Mouse (Mus musculus) right cerebral cortex, postnatal 4 days (tissue): Measurements from ENCODE around the gene Sct.

Experiments used
- DNase-seq: peaks from one replicate; pipeline ENCODE4 v3.0.0-alpha.2; 2022

The Sct gene

DNA sequence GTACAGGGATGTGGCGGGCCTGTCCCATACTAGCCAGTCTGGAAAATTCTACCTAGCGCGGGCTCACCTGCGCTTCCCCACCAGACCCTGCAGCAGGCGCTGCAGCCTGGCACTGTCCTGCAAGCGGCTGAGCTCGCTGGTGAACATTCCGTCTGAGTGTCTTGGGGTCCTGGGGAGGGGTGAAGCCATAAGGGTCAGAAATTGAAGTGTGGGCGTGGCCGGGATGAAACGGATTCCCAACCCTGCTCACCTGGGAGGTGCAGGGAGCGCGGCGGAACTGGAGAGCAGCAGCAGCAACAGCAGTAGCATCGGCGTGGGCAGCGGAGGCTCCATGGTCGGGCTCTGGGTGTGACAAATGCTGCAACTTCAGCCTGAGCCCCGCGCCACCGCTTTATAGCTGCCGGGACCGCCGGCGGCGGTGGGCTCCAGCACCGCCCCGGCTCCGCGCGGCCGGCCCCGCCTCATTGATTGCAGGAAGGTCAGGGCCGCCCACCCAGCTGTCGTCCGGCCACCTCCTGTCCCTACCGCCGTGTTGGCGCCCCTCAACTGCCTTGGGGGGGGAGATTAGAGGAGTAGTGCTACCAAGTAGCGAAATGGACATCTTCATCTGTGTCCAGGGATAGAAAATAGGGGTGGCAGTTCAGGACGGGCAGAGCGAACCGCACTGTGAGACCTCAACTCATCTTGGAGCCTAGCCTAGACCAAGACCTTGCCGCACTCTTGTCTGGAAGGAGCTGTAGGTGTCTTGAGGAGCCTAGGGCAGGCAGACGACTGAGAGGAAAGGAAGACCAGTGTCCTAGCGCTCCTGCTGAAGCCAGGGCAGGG lies at the start of gene Sct:
Sct (minus strand) TSS at position 368 of the 825 bp plus-strand sequence.
- DNase-seq: peak; percentile 47

DNA sequence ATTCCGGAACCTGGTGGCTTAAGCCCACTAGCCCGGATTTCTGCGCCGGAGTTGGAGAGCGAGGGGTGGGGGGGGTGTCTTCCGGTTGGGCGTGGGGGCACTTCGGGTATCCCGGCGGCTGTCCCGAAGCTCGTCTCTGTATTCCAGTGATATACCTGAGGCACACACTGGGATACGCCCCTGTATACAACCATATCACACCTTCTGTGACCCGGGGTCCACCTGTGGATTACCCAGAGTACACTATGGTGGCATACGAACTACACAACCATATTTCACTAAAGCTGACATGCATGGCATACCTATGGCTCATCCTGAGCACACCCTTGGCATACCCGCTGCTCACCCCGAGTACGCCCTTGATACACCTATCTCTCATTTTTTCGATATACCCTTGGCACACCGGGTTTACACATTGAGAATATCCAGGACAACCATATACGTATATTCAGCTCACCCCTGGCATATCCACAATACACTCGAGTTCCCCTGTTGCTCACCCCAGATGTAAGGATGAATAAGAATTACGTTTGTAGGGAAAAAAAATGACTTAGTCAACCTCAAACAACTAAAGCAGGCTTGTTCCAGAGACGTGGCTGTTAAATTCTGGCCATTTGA lies 49.5 kb upstream of the Sct start:
- no peak for DNase-seq

DNA sequence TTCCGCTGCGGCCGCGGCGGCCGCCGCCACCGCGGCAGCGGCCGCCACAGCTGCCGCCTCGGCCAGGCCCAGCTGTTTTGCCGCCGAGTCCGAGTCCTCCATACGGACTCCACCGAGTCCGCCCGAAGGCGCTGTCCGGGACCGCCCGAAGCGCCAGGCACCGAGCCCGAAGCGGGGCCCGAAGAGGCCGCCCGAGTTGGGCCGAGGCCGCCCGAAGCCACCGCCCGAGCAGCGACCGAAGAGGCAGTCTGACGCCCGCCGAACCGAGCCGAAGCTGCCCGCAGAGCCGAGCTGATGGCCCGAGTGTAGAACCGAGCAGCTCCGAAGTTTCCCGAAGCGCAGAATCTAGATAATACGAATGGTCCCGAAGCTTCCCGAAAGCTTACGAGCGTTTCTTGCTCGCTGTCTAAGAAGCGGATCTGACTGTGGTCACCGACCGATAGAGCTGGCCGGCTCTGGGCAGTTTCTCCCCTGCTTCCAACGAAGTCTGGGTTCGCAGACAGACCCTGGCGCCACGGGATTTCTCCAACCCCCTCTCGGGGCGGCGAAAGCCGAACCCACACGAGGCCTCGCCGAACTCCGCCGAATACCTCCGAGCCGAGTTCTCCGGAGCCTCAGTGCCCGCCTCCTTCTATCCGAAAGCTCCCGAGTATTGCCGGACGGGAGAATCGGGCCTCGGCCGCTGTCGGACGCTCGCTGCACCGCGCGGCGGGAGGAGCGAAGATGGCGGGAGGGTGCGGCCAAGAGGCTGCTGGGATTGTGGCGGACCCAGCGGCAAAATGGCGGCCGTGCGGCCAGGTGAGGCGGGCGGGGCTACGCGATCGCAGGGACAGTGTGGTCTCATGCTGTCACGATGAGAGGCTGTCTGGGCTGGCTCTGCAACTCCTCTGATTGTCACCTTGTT lies 48.8 kb upstream of the Sct start, which contains the start of the genes Deaf1 and Tmem80:
Deaf1 (minus strand) TSS at position 222 of the 904 bp plus-strand sequence.
Tmem80 (plus strand) TSS at position 271 of the 904 bp plus-strand sequence.
- peak; percentile 100 for DNase-seq

GRCm38 (mm10) chr7:141326546-141327446 lies 47.9 kb upstream of the Sct start:
- no peak for DNase-seq

DNA sequence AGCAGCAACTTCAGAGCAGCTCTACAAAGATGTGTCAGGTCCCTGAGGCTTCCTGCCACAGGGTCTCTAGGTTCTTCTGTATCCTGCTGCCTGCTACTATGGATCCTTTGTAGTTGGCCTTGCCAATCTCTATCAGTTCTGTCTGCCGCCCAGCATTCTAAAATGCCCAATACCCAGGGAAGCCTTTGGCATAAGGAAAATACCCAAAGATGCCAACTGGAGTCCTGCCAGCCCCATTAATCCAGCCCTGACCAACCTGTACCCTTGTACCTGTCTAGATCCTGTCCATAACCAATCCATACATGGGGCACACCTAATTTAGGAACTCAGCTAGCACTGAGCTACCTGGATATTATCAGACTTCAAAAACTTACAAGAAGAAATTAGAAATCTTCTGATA lies 45.8 kb upstream of the Sct start:
- no peak for DNase-seq

DNA sequence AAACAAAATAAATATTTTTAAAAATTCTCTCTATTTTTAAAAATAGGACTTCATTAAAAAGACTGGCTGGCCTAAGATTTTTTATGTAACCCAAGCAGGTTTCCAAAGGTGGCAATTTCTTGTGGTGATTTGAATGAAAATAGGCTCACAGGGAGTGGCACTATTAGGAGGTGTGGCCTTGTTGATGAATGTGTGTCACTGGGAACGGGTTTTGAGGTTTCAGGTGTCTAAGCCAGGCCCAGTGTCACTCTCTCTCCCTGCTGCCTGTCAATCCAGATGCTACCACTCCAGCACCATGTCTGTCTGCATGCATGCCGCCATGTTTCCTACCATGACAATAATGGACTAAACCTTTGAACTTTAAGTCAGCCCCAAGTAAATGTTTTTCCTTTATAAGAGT lies 40.5 kb upstream of the Sct start:
- no peak for DNase-seq

GRCm38 (mm10) chr7:141317619-141318132 lies 38.7 kb upstream of the Sct start:
- no peak for DNase-seq

DNA sequence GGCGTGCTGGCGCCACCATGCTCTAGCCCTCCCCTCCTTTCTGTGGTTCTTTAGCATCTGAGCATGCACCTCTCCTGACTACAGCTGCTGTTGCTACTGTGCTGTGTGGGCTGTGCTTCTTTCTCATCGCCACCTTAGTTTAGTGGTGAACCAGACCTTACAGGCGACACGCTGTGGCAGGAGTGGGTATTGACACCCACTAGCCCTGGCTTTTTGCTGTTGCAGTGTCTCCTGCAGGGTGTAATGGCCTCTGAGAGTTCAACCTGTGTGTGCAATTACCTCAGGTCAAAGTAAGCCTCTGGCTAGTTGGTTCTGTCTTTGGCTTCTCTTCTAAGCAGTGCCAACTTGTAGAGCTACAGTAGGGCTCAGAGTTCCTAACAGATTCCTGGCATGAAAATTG lies 37.0 kb upstream of the Sct start:
- DNase-seq: no peak

DNA sequence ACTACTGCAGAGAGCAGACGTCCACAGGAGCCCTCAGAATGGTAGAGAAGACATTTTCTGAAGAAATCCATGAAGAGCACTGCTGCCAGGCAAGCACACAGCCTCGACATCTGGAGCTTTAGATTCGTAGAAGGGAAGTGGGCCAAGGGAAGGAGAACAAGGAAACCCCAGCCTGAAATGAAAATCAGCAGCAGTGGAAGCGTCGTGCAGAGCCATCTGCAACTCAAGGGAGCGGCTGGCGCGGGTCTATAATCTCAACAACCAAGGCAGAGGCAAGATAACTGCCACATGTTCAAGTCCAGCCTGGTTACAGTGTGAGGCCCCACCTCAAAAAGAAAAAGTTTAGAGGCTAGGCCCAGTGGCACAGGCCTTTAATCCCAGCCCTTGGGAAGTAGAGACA lies 36.1 kb upstream of the Sct start:
- DNase-seq: no peak

DNA sequence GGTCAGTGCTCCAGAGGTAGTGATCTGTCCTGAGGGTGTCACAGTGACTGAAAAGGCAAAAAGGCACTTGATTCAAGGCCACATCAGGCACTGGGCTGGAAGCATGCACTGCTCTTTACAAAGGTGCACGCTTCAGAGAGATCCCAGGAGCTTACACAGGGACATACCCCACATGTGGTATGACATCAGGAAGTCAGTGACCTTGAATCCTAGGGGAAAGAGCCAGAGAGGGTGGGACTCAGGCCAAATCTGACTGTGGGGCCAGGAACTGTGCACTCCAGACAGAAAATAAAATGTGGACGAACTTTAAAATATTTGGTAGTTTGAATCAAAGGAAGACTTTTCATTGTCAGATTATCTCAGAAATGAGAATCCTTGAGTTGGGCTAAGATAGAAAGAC lies 35.5 kb upstream of the Sct start:
- DNase-seq: no peak

DNA sequence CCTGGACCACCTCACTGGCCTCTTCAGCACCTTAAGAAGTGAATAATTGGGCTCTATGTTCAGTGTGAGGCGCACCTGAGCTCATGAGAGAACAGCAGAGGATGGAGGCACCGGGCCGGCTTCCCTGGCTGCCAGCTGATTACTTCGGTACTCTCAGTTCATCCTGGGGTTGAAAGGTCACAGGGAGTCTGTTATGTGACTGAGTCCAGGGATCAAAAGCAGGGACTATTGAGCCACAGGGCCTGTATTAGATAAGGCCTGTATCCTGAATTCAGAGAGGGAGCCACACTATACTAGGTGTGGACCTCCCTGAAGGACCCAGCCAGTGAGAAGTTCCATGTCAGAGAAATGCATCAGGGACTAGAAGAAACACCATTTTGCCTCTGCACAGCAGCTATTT lies 25.6 kb upstream of the Sct start:
- no peak for DNase-seq

DNA sequence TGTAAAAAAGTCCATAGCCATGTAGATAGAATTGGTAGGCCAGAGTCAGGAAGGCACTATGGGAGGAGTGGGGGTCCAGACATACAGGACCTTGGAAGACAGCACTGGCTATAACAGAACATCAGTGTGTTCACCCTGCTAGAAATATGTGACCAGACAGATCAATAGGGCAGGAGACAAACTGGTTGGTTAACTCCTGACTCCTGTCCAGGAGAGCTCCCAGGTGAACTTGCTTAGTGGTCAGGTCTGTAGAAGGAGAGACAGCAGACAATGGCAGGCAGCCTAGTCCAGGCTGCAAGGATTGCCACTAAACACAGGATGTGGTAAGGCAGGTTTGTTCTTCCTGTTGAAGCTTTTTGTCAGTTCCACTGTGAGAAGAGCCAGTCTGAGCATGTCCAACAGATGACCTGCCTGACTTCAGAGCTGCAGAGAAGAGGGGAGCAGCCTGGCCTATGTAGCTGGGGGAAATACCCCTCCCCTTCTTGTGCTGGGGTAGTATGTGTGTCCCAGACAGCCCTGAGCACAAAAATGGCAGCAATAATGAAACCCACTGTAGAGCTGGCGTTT lies 23.9 kb upstream of the Sct start:
- DNase-seq: no peak

DNA sequence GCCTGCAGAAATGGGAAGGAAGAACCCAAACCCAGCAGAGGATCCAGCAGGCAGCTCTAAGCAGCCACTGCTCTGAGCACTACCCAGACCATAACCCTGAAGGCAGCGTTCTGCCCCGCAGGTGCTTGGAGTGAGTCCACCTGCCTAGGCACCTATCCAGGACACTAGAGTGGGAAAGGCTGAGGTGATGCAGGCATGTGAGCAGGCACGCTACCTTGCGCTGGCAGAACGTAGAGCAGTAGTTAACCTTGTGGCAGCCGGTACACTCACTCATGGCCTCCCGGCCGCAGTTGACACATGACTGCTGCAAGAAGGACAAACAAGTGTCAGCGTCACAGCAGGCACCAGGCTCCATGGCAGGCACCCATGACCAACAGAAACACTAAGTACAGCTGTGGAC lies 22.5 kb upstream of the Sct start:
- no peak for DNase-seq

GRCm38 (mm10) chr7:141299175-141299574 lies 20.2 kb upstream of the Sct start:
- no peak for DNase-seq

DNA sequence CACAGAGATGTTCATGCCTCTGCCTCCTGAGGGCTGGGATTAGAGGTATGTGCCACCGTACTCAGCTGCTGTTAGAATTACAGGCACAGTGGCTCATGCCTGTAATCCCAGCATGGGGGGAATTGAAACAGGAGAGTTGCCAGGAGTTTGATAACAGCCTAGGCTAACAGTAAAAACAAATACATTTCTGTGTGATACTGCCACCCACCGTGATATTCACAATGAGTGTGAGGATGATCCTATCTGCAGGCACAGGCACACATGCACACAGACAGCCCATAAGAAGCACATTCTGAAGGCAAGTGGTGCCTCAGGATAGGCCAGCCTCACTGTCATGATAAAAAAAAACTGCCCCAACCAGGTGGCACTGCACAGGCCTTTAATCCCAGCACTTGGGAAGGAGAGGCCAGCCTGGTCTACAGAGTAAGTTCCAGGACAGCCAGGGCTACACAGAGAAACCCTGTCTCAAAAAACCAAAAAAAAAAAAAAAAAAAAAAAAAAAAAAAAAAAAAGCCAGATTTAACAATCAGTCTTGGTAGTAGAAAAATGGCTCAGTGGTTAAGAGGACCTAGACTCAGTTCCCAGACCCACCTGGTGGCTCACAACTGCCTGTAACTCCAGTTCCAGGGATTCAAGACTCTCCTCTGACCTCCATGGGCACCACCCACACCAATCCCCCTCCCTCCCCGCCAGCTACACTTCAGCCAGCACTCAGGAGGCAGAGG lies 19.2 kb upstream of the Sct start:
- DNase-seq: no peak

DNA sequence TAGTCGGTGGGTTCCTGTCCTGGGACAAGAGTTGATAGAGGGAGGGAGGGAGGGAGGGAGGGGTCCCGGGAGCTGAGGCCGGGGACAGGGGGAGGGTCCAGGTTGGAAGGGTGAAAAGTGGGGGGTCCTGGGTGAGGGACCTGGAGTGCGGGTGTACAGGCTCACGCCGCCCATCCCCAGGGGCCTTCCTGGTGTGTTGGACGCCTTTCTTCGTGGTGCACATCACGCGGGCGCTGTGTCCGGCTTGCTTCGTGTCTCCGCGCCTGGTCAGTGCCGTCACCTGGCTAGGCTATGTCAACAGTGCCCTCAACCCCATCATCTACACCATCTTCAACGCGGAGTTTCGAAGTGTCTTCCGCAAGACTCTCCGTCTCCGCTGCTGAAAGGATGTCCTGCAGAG lies 15.5 kb upstream of the Sct start:
- no peak for DNase-seq

- DNase-seq: peak; percentile 25
Measured at GRCm38 (mm10) chr7:141293852-141294471, 15.0 kb upstream of the Sct start.

- DNase-seq: no peak
Measured at GRCm38 (mm10) chr7:141292583-141293388, 13.9 kb upstream of the Sct start.

GRCm38 (mm10) chr7:141291921-141292582 lies 13.1 kb upstream of the Sct start, which contains the start of gene Drd4:
Gene Drd4, plus strand, starts transcription at chr7:141292006.
- DNase-seq: peak; percentile 32
